Mouse (Mus musculus) hindbrain, embryonic 13.5 days (tissue): ENCODE measurements at regions not wholly inside any gene's neighbourhood (a gene's known extent, or its start where the extent isn't known, plus 50 kb on each side); places are given as distances from the start of the nearest gene placed in this dataset.

Experiments used
- ATAC-seq: fragments of 200-750 bp; cut with Nextera tagmentation; 2 replicates; pipeline ENCODE4 v1.8.0; 2017; ENCODE audit warnings: moderate TSS enrichment; ENCODE audit not compliant: low FRiP score
- H3K27ac ChIP-seq: fragments of 300-500 bp; sonication (generic); 2 replicates; pipeline ENCODE4 v1.5.1; 2015; ENCODE audit warnings: inconsistent platforms, mild to moderate bottlenecking, moderate library complexity
- H3K27me3 ChIP-seq: fragments of 300-500 bp; sonication (generic); 2 replicates; pipeline ENCODE4 v1.6.1; 2015; ENCODE audit warnings: mild to moderate bottlenecking, inconsistent platforms
- H3K36me3 ChIP-seq: fragments of 300-500 bp; sonication (generic); 2 replicates; pipeline ENCODE4 v1.6.1; 2015; ENCODE audit warnings: mild to moderate bottlenecking, inconsistent platforms
- H3K4me1 ChIP-seq: fragments of 300-500 bp; sonication (generic); replicated peaks from 2 replicates; pipeline ENCODE4 v1.6.1; 2015; ENCODE audit warnings: inconsistent platforms
- H3K4me2 ChIP-seq: fragments of 300-500 bp; sonication (generic); 2 replicates; pipeline ENCODE4 v1.6.1; 2015; ENCODE audit warnings: inconsistent platforms, mild to moderate bottlenecking, moderate library complexity
- H3K4me3 ChIP-seq: fragments of 300-500 bp; sonication (generic); 2 replicates; pipeline ENCODE4 v1.5.1; 2015; ENCODE audit warnings: mild to moderate bottlenecking, inconsistent platforms
- H3K9ac ChIP-seq: fragments of 300-500 bp; sonication (generic); 2 replicates; pipeline ENCODE4 v1.6.1; 2015; ENCODE audit warnings: mild to moderate bottlenecking, inconsistent platforms
- H3K9me3 ChIP-seq: fragments of 300-500 bp; sonication (generic); 2 replicates; pipeline ENCODE4 v1.6.1; 2016; ENCODE audit warnings: inconsistent platforms
- WGBS: fragments of 180-500 bp; shearing (Covaris S2); methylation state at CpG from one replicate; pipeline ENCODE4 v1.1.7; 2015; 5-methylcytosine and 5-hydroxymethylcytosine counted together

DNA sequence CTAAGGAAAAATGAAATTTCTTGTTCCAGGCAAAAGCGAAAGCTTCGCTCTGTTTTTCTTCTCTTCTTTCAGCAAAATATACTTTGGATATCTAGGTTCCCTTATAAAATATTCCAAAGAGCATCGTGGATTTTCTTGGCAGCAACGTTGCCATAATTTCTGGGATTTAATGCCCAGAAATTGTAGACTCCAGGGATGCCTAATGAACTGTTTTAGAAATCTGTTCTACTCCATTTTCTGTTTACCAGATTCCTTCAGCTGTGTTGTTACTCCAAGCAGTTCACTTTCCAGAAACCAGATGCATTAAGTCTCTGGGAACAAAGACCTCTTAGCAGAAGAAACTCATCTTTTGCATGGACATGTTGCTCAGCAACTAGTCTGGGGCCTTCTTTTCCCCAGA lies 504.5 kb downstream of the Nyap2 start:
- Histone ChIP-seq H3K4me2 (no peak overlapping the region), H3K27me3 (no peaks in the 10 kb centered on the region), H3K4me1 (peaks cover 9% of the 10 kb centered on the region), H3K27ac (no peak overlapping the region), H3K36me3 (no peaks in the 10 kb centered on the region), H3K9ac (no peak overlapping the region), H3K9me3 (no peaks in the 10 kb centered on the region), H3K4me3 (no peak overlapping the region)
- no peak for ATAC-seq
- WGBS: 89% methylated on average over 4 of the region's 4 CpGs

DNA sequence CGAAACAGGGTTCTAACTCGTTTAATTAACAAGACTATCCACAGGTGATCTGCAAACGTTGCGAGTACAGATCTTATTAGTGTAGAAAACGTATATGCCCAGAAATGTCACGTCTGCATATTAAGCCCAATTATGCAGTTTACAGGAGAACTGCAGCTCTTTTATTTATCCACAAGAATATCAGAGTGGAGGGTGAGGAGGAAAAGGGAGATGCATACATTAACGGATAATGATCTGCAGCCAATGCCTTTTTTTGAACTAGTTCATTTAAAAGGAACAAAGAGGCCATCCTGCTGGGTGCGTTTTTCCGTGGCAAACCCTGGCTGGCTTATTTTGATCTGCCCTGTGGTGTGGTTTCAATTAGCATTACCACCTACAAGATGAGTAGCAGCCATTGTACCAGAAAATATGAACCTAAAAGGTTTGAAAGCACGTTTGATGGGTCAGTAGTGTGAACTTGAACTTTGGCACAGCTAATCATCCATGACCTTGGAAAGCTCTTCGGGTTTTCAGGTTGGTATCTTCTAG lies 511.1 kb downstream of the Nyap2 start:
- no peaks in the 10 kb centered on the region for H3K9me3 ChIP-seq
- no peak overlapping the region for H3K4me3 ChIP-seq
- H3K4me2 ChIP-seq: no peak overlapping the region
- WGBS: 36% methylated on average over 11 of the region's 11 CpGs
- H3K4me1 ChIP-seq: peaks cover 5% of the 10 kb centered on the region
- H3K27ac ChIP-seq: no peak overlapping the region
- no peaks in the 10 kb centered on the region for H3K36me3 ChIP-seq
- no peak for ATAC-seq
- no peaks in the 10 kb centered on the region for H3K27me3 ChIP-seq
- H3K9ac ChIP-seq: no peak overlapping the region

DNA sequence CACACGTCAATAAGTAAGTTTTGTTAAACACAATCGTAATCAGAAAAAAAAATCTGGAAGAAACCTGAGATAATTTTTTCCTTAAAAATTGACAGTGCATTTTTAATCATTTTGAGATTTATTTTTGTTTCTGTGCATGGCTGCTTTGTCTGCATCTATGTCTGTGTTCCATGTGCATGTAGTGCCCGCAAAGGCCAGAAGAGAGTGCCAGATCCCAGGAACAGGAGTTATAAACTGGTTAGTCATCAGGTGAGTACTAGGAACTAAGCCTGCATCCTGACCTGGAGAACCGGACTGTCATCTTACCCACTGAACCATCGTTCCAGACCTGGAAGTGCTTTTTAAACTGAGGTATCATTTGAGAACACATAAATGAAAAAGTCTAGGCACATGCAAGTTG lies 514.9 kb downstream of the Nyap2 start:
- no peak overlapping the region for H3K4me3 ChIP-seq
- no peak overlapping the region for H3K27ac ChIP-seq
- H3K4me2 ChIP-seq: no peak overlapping the region
- no peaks in the 10 kb centered on the region for H3K27me3 ChIP-seq
- 94% methylated on average over 5 of the region's 5 CpGs for WGBS
- no peaks in the 10 kb centered on the region for H3K36me3 ChIP-seq
- ATAC-seq: no peak
- H3K9ac ChIP-seq: no peak overlapping the region
- H3K4me1 ChIP-seq: peaks cover 24% of the 10 kb centered on the region
- H3K9me3 ChIP-seq: no peaks in the 10 kb centered on the region

DNA sequence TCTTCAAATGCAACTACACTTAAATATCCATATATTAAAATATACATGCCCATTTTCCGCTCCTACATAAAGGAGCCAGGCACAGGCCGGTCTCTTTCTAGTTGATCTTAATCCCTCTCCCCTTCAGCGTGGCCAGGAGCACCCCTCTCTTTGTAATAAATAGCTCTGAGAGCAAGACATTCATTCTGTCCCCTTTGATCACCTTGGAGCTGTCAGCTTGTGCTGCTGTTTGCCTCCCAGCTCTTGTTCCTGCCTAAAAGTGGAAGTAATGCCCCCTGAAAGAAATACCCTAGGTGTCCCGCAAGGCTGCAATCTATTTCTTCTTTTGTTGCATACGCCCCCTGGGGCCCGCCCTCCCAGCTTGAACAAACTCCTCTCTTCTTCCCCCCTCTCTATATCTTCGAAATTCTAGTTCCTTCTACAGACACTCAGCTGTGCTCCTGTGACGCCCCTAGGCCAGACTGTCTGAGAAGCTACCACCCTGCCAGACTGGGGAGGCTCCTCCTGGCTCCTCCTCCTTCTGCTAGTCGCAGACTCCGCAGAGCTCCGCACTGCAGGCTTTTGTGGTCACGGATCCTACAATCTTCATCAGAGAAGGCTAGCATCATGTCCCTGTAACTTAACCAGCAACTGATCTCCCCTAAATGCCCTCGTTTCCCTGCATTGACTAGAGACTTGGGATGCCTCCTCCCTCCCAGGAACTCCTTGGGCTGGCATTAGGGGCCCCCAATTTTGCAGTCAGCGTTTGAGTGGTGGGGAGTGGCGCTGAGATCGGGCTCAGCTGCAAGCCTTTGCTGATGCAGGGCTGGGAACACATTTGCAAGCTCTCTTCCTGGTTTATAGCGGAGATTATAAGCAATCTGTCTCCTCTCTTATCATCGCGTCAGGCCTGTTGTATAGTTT lies 516.8 kb downstream of the Nyap2 start:
- Histone ChIP-seq H3K9me3 (no peaks in the 10 kb centered on the region), H3K36me3 (no peaks in the 10 kb centered on the region), H3K9ac (peak overlapping the region; percentile 72), H3K27ac (peak overlapping the region; percentile 98), H3K27me3 (no peaks in the 10 kb centered on the region), H3K4me1 (peaks cover 21% of the 10 kb centered on the region), H3K4me3 (peak overlapping the region; percentile 41), H3K4me2 (peak overlapping the region; percentile 61)
- 2% methylated on average over 19 of the region's 19 CpGs for WGBS
- ATAC-seq: peak; percentile 99

DNA sequence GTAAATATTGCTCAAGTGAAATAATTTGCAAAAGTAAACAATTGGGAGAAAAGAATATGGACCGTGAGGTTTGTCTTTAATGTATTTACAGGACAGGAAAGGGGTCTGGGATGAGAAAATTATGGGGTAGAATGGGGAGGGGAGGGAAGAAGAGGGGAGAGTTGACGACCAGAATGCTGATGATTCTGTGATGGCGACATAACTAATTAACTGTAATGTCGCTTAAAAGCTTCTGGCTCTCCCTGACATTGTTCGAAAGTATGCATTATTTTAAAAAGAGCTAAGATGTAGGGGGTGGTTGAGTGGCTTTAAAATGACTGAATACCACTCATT lies 517.4 kb downstream of the Nyap2 start:
- Histone ChIP-seq H3K27ac (peak overlapping the region; percentile 98), H3K36me3 (no peaks in the 10 kb centered on the region), H3K4me3 (peak overlapping the region; percentile 41), H3K9ac (peak overlapping the region; percentile 72), H3K27me3 (no peaks in the 10 kb centered on the region), H3K4me1 (peaks cover 21% of the 10 kb centered on the region), H3K9me3 (no peaks in the 10 kb centered on the region), H3K4me2 (peak overlapping the region; percentile 61)
- ATAC-seq: peak; percentile 57
- 2% methylated on average over 5 of the region's 5 CpGs for whole genome bisulfite sequencing

GRCm38 (mm10) chr1:81594606-81595005 lies 517.9 kb downstream of the Nyap2 start:
- H3K4me1 ChIP-seq: peaks cover 21% of the 10 kb centered on the region
- peak overlapping the region; percentile 41; the same call in 1 of the 2 replicates for H3K4me3 ChIP-seq
- ATAC-seq: no peak
- WGBS: 4% methylated on average over 3 of the region's 3 CpGs
- H3K27ac ChIP-seq: peak overlapping the region; percentile 98
- no peak overlapping the region for H3K9ac ChIP-seq
- H3K27me3 ChIP-seq: no peaks in the 10 kb centered on the region
- H3K9me3 ChIP-seq: no peaks in the 10 kb centered on the region
- H3K36me3 ChIP-seq: no peaks in the 10 kb centered on the region
- peak overlapping the region; percentile 61 for H3K4me2 ChIP-seq

DNA sequence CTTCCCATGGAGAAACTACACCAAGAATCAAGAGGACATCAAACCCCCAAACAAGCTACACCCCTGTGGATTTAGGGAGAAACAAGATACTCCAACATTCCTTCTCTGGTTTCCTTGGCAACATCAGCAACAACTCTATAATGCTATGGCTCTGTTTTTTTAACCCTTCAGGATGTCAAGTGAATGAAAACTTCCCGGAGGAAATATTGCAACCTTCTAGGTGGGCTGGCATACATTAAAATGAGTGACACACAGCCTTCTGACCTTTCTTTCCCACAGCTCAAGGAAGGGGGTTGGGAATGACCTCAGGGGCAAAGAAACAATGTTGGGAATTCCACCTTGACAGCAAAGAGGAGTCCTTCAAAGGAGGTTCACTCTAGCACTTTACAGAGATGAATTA lies 532.0 kb downstream of the Nyap2 start:
- H3K4me3 ChIP-seq: no peak overlapping the region
- no peaks in the 10 kb centered on the region; the same call in 1 of the 2 replicates for H3K4me1 ChIP-seq
- no peaks in the 10 kb centered on the region for H3K27me3 ChIP-seq
- ATAC-seq: no peak
- 3% methylated on average over 1 of the region's 1 CpGs for WGBS
- no peaks in the 10 kb centered on the region for H3K9me3 ChIP-seq
- no peaks in the 10 kb centered on the region for H3K36me3 ChIP-seq
- no peak overlapping the region for H3K27ac ChIP-seq
- no peak overlapping the region for H3K9ac ChIP-seq
- H3K4me2 ChIP-seq: no peak overlapping the region

DNA sequence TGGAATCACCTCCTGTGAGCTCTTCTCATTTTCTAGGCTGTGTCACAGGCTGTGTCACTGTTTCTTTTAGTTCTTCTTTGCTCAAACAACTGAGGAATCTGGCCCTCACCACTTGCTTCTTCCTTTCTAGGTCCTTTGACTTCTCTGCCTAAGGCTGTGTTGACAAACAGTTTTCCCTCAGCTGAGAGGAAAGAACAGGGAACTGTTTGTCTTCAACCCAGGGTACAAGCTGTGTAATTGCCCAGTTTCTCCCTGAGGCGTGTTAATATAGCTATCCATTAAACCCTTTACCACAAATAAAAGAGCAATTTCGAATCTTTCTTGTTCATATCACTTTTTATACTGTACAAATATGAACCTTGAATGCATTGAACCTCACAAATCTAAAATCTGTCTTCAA lies 542.1 kb downstream of the Nyap2 start:
- 75% methylated on average over 2 of the region's 2 CpGs for WGBS

DNA sequence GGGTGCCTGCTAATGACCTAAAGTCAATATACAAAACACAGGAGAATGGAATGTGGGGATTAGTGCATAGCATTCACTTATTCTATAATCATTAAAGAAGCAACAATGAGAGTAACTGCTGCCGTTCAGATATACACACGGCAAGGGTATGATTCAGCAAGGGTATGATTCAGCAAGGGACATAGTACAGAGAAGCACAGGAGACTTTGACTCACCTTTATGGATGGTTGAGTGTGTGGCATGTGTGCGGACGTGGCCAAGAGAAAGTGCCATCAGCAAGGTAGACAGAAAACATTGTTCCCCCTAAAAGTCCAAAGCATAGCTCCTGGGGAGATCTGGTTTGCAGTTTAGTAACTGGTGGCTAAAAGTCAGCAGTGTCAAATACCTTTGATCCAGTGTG lies 547.4 kb downstream of the Nyap2 start:
- no peak overlapping the region for H3K27ac ChIP-seq
- no peak overlapping the region for H3K4me2 ChIP-seq
- H3K9me3 ChIP-seq: no peaks in the 10 kb centered on the region; the same call in 1 of the 2 replicates
- H3K4me3 ChIP-seq: no peak overlapping the region
- 85% methylated on average over 4 of the region's 4 CpGs for WGBS
- H3K27me3 ChIP-seq: no peaks in the 10 kb centered on the region
- H3K4me1 ChIP-seq: no peaks in the 10 kb centered on the region
- no peak for ATAC-seq
- H3K36me3 ChIP-seq: no peaks in the 10 kb centered on the region
- no peak overlapping the region for H3K9ac ChIP-seq

More for the DNA sequence above, 542.1 kb downstream of the Nyap2 start:
- Histone ChIP-seq H3K27me3 (no peaks in the 10 kb centered on the region), H3K27ac (no peak overlapping the region), H3K4me2 (no peak overlapping the region), H3K4me3 (no peak overlapping the region), H3K9ac (no peak overlapping the region), H3K4me1 (no peaks in the 10 kb centered on the region), H3K36me3 (no peaks in the 10 kb centered on the region), H3K9me3 (no peaks in the 10 kb centered on the region)
- no peak for ATAC-seq

- Histone ChIP-seq H3K27me3 (no peaks in the 10 kb centered on the region), H3K9me3 (no peaks in the 10 kb centered on the region), H3K36me3 (no peaks in the 10 kb centered on the region), H3K4me3 (no peak overlapping the region), H3K4me1 (no peaks in the 10 kb centered on the region), H3K4me2 (no peak overlapping the region), H3K27ac (no peak overlapping the region), H3K9ac (no peak overlapping the region)
- 82% methylated on average over 1 of the region's 1 CpGs for WGBS
- ATAC-seq: no peak
Observed at GRCm38 (mm10) chr1:81632704-81633103, 556.0 kb downstream of the Nyap2 start.

- H3K9me3 ChIP-seq: no peaks in the 10 kb centered on the region
- ATAC-seq: no peak
- H3K4me3 ChIP-seq: no peak overlapping the region
- WGBS: 87% methylated on average over 5 of the region's 5 CpGs
- H3K36me3 ChIP-seq: no peaks in the 10 kb centered on the region
- no peaks in the 10 kb centered on the region for H3K27me3 ChIP-seq
- H3K9ac ChIP-seq: no peak overlapping the region
- no peaks in the 10 kb centered on the region for H3K4me1 ChIP-seq
- H3K4me2 ChIP-seq: no peak overlapping the region
- H3K27ac ChIP-seq: no peak overlapping the region
Observed at GRCm38 (mm10) chr1:81637357-81637756, 560.6 kb downstream of the Nyap2 start.

DNA sequence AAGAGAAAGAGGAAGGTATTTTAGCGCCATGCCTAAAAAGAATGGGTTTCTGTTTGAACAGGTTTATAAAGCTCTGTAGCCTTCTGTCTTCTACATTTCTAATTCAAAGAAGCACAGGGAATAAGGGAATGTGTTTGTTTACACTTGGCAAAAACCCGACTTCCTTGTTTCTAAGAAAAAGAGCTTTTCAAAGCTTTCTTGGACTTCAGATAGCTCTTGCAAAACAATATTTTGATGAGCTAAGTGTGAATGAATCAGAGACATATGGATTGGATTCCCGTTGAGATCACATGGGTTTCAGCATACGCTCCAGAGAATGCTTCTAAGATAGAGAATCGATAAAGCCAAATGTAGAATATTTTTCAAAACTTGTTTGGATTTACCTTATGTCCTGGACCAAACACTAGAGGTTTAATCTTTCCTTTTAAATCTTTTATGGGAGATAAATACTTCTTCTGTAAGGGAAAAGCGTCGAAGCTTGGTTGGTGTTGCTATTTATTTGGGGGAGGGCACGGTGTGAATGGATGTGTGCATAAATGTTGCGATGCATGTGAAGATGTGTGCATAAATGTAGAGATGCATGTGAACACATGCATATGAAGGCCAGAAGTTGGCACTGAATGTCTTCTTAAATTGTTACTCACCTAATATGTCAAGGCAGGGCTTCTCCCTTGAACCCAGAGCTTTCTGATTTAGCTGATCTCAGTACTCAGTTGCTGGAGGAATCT lies 576.4 kb downstream of the Nyap2 start:
- no peak overlapping the region for H3K4me2 ChIP-seq
- WGBS: 90% methylated on average over 9 of the region's 9 CpGs

More for the DNA sequence above, 576.4 kb downstream of the Nyap2 start:
- no peak for ATAC-seq
- Histone ChIP-seq H3K9me3 (no peaks in the 10 kb centered on the region), H3K9ac (no peak overlapping the region), H3K27ac (no peak overlapping the region), H3K4me1 (no peaks in the 10 kb centered on the region), H3K36me3 (no peaks in the 10 kb centered on the region), H3K27me3 (no peaks in the 10 kb centered on the region), H3K4me3 (no peak overlapping the region)
